Mouse (Mus musculus) midbrain, embryonic 16.5 days (tissue): ENCODE measurements around the gene Nup93. TPM values are rescaled to one million over a fixed set of nuclear protein-coding genes. Genes with fewer than 3 reads are reported as not detected.

Source experiments
- ATAC-seq: fragments of 200-750 bp; cut with Nextera tagmentation; 2 replicates; pipeline ENCODE4 v1.8.0; 2017; ENCODE audit warnings: moderate TSS enrichment
- H3K27ac ChIP-seq: fragments of 300-500 bp; sonication (generic); 2 replicates; pipeline ENCODE4 v1.5.1; 2014; ENCODE audit warnings: mild to moderate bottlenecking, low read length, mixed read lengths
- H3K27me3 ChIP-seq: fragments of 300-500 bp; sonication (generic); 2 replicates; pipeline ENCODE4 v1.6.1; 2014; ENCODE audit warnings: low read depth, low read length, mixed read lengths; ENCODE audit not compliant: control insufficient read depth, insufficient read depth
- H3K36me3 ChIP-seq: fragments of 300-500 bp; sonication (generic); 2 replicates; pipeline ENCODE4 v1.6.1; 2014; ENCODE audit warnings: mild to moderate bottlenecking, low read length, moderate library complexity, mixed read lengths; ENCODE audit not compliant: control insufficient read depth, insufficient read depth
- H3K4me1 ChIP-seq: fragments of 300-500 bp; sonication (generic); 2 replicates; pipeline ENCODE4 v1.6.1; 2014; ENCODE audit warnings: mild to moderate bottlenecking, low read length, mixed read lengths; ENCODE audit not compliant: control insufficient read depth, insufficient read depth
- H3K4me2 ChIP-seq: fragments of 300-500 bp; sonication (generic); 2 replicates; pipeline ENCODE4 v1.6.1; 2014; ENCODE audit warnings: mild to moderate bottlenecking, low read length, mixed read lengths
- H3K4me3 ChIP-seq: fragments of 300-500 bp; sonication (generic); 2 replicates; pipeline ENCODE4 v1.5.1; 2014; ENCODE audit warnings: low read depth, mild to moderate bottlenecking, low read length, moderate library complexity, mixed read lengths
- H3K9ac ChIP-seq: fragments of 300-500 bp; sonication (generic); 2 replicates; pipeline ENCODE4 v1.6.1; 2014; ENCODE audit warnings: low read depth, low read length, mixed read lengths
- H3K9me3 ChIP-seq: fragments of 300-500 bp; sonication (generic); replicated peaks from 2 replicates; pipeline ENCODE4 v1.6.1; 2014; ENCODE audit warnings: mild to moderate bottlenecking, low read length, mixed read lengths; ENCODE audit not compliant: control insufficient read depth, poor library complexity, severe bottlenecking
- WGBS: fragments of 180-500 bp; shearing (Covaris S2); extraction: QIAGEN DNeasy Blood & Tissue Kit; methylation state at CpG from one replicate; pipeline ENCODE4 v1.1.7; 2014; 5-methylcytosine and 5-hydroxymethylcytosine counted together
- polyA plus RNA-seq: library from polyadenylated mRNA; unstranded; fragments of >200 nt; fragmentation: Nextera tagmentation; extraction: Ambion mirVana; gene quantifications from 2 replicates; pipeline ENCODE4 v1.2.1, GENCODE M21; 2015

Gene Nup93
- polyA plus RNA-seq, 1 experiment from 2014 or later, result 59.1 TPM

DNA sequence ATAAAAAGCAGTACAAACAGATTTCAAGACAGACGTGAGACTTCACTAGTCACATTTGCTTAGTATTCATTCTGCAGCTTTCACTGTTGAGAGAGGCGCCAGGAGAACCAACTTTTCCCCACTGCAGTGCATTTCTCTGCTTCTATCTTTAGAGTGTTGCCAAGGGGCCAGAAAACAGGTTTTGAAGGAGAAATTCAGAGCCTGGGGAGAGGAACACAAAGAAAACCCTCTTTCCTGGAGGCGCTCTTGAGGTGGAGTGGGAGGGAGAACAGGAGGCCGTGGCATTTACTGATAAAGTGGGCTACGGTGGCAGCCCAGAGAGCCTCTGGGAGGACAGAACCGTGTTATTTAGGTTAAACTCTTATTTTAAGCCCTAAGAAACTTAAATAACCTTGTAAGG, 81.3 kb downstream of the Nup93 start:
- peaks cover 15% of the 10 kb centered on the region; the same call in 1 of the 2 replicates for H3K36me3 ChIP-seq
- no peak overlapping the region for H3K4me2 ChIP-seq
- WGBS, result 68% methylated on average over 6 of the region's 6 CpGs
- H3K9me3 ChIP-seq, result no peaks in the 10 kb centered on the region
- H3K27ac ChIP-seq, result peak overlapping the region; percentile 50; the same call in 1 of the 2 replicates
- H3K4me1 ChIP-seq, result no peaks in the 10 kb centered on the region; the same call in 1 of the 2 replicates
- no peaks in the 10 kb centered on the region for H3K27me3 ChIP-seq
- no peak overlapping the region for H3K9ac ChIP-seq
- no peak for ATAC-seq
- H3K4me3 ChIP-seq, result no peak overlapping the region

DNA sequence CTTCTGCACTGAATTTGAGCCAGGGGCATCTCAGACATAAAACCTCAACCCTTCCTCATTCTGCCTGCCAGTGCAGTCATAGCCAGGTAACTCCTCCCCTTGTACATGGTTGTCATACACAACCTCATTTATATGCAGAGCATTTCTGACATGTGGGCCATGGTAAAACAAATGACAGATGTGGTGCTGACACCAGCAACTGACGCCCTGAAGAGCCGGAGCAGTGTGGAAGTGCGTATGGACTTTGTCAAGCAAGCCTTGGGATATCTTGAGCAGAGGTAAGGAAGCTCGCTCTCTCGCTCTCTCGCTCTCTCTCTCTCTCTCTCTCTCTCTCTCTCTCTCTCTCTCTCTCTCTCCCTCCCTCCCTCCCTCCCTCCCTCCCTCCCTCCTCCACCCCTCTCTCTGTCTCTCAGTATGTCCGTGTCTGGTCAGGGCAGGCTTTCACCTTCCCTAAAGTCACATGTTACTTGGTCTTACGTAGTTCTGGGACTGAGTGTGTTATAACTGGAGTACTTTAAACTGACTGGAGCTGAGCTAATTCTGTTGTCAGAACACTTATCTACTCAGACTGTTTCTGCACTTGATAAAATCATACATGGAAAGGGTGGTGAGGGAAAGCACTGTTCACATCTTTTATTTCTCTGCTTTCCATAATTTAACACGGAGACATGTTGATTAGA, 82.1 kb downstream of the Nup93 start:
- Histone ChIP-seq H3K4me3 (no peak overlapping the region), H3K9ac (no peak overlapping the region), H3K9me3 (no peaks in the 10 kb centered on the region), H3K4me2 (no peak overlapping the region), H3K27ac (peak overlapping the region; percentile 50; the same call in 1 of the 2 replicates), H3K36me3 (peaks cover 14% of the 10 kb centered on the region; the same call in 1 of the 2 replicates), H3K27me3 (no peaks in the 10 kb centered on the region), H3K4me1 (no peaks in the 10 kb centered on the region; the same call in 1 of the 2 replicates)
- ATAC-seq, result no peak
- 82% methylated on average over 9 of the region's 9 CpGs for WGBS

DNA sequence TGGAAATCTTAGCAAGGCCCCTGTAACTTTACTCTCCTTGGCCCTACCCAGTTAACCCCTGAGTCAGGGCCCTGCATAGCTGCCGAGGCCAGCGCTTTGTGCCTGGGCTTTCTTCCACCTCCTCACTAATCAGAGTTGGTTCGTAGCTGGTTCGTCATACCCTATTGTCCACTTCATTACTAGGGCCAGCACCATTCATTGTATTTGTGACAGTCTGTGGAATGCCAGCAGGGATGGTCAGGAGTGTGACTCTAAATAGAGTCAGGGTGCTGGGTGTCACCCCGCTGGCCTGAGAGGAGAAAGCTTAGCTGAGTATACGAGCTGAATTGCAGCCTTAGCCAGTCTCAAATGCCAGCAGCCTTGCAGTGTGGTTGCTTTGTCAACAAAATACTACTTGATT, 82.7 kb downstream of the Nup93 start:
- H3K9me3 ChIP-seq, result no peaks in the 10 kb centered on the region
- no peak overlapping the region for H3K4me3 ChIP-seq
- peaks cover 20% of the 10 kb centered on the region for H3K36me3 ChIP-seq
- no peak overlapping the region for H3K27ac ChIP-seq
- no peak for ATAC-seq
- H3K4me2 ChIP-seq, result no peak overlapping the region
- 64% methylated on average over 6 of the region's 6 CpGs for WGBS
- H3K9ac ChIP-seq, result no peak overlapping the region
- no peaks in the 10 kb centered on the region for H3K4me1 ChIP-seq
- H3K27me3 ChIP-seq, result no peaks in the 10 kb centered on the region

GRCm38 (mm10) chr8:94300809-94301208, 86.4 kb downstream of the Nup93 start:
- H3K9me3 ChIP-seq, result no peaks in the 10 kb centered on the region
- no peak overlapping the region for H3K4me2 ChIP-seq
- no peak for ATAC-seq
- H3K27ac ChIP-seq, result no peak overlapping the region
- peaks cover 31% of the 10 kb centered on the region for H3K36me3 ChIP-seq
- H3K9ac ChIP-seq, result no peak overlapping the region
- no peaks in the 10 kb centered on the region for H3K27me3 ChIP-seq
- no peaks in the 10 kb centered on the region for H3K4me1 ChIP-seq
- H3K4me3 ChIP-seq, result no peak overlapping the region
- WGBS, result 69% methylated on average over 4 of the region's 4 CpGs

GRCm38 (mm10) chr8:94304412-94304811, 90.0 kb downstream of the Nup93 start:
- no peak overlapping the region for H3K27ac ChIP-seq
- no peaks in the 10 kb centered on the region for H3K27me3 ChIP-seq
- H3K4me3 ChIP-seq, result no peak overlapping the region
- peaks cover 47% of the 10 kb centered on the region for H3K36me3 ChIP-seq
- no peaks in the 10 kb centered on the region for H3K9me3 ChIP-seq
- ATAC-seq, result no peak
- H3K9ac ChIP-seq, result no peak overlapping the region
- WGBS, result 93% methylated on average over 2 of the region's 2 CpGs
- no peak overlapping the region for H3K4me2 ChIP-seq
- no peaks in the 10 kb centered on the region for H3K4me1 ChIP-seq

- Histone ChIP-seq H3K4me1 (no peaks in the 10 kb centered on the region), H3K27ac (no peak overlapping the region), H3K36me3 (peaks cover 48% of the 10 kb centered on the region), H3K9ac (no peak overlapping the region), H3K27me3 (no peaks in the 10 kb centered on the region), H3K4me2 (no peak overlapping the region), H3K9me3 (no peaks in the 10 kb centered on the region), H3K4me3 (no peak overlapping the region)
- no peak for ATAC-seq
- 94% methylated on average over 7 of the region's 7 CpGs for WGBS
Observed at GRCm38 (mm10) chr8:94306989-94307513, 92.7 kb downstream of the Nup93 start.

- WGBS, result 93% methylated on average over 9 of the region's 9 CpGs
- no peak overlapping the region for H3K4me2 ChIP-seq
- H3K27ac ChIP-seq, result no peak overlapping the region
- H3K9ac ChIP-seq, result no peak overlapping the region
- no peaks in the 10 kb centered on the region for H3K9me3 ChIP-seq
- H3K27me3 ChIP-seq, result no peaks in the 10 kb centered on the region
- no peak for ATAC-seq
- H3K4me1 ChIP-seq, result no peaks in the 10 kb centered on the region
- H3K36me3 ChIP-seq, result peaks cover 45% of the 10 kb centered on the region
- H3K4me3 ChIP-seq, result no peak overlapping the region
Observed at GRCm38 (mm10) chr8:94307652-94308051, 93.3 kb downstream of the Nup93 start.

DNA sequence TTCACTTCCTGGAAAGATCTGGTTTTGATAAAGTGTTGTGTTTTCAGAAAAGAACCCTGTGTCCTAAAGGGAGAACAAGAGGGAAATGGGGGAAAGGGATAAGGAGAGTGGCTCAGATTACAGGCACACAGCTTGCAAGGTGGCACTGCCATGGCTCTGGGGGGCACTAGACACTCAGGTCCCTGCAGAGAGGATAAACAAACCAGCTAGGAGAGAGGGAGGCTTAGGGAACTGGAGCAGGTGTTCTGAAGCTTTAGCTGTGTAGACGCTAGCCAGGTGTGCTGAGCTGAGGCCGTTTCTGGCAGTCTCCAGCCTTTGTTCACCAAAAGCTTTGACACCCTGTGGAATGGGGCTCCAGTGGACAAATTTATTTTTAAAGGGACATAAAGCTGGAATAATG, 99.7 kb downstream of the Nup93 start:
- no peaks in the 10 kb centered on the region for H3K4me1 ChIP-seq
- H3K9me3 ChIP-seq, result no peaks in the 10 kb centered on the region
- no peak overlapping the region for H3K4me2 ChIP-seq
- no peak for ATAC-seq
- no peak overlapping the region for H3K27ac ChIP-seq
- WGBS, result 79% methylated on average over 2 of the region's 2 CpGs
- H3K4me3 ChIP-seq, result no peak overlapping the region
- peaks cover 35% of the 10 kb centered on the region for H3K36me3 ChIP-seq
- H3K27me3 ChIP-seq, result no peaks in the 10 kb centered on the region
- H3K9ac ChIP-seq, result no peak overlapping the region

DNA sequence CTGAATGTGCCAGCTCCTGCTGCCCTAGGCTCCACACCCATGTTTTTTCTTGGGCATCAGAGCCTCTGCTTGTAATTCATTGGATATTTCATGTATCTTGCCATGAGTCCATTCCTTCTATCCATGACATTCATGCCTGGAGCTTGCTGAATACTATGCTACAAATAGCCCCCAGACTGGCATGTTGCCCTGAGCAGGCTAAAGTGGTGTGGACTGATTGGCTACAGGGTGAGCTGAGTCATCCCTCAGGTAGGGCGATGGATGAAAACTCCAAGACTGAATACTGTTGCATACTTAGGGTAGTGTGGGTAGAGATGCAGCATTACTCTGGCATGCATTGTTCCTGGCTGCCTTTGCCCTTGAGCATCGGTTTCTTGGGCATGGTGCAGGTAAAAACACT, 102.9 kb downstream of the Nup93 start:
- Histone ChIP-seq H3K4me3 (no peak overlapping the region), H3K4me2 (no peak overlapping the region), H3K27ac (no peak overlapping the region), H3K4me1 (no peaks in the 10 kb centered on the region), H3K27me3 (no peaks in the 10 kb centered on the region), H3K9me3 (no peaks in the 10 kb centered on the region), H3K36me3 (peaks cover 40% of the 10 kb centered on the region), H3K9ac (no peak overlapping the region)
- WGBS, result 94% methylated on average over 2 of the region's 2 CpGs
- no peak for ATAC-seq
